Mouse (Mus musculus) embryonic facial prominence, embryonic 10.5 days (tissue): ENCODE data around the gene Slx1b. TPM values are rescaled to one million over a fixed set of nuclear protein-coding genes. Genes with fewer than 3 reads are reported as not detected.

ENCODE experiments used
- polyA plus RNA-seq: library from polyadenylated mRNA; unstranded; fragments of >200 nt; fragmentation: Nextera tagmentation; extraction: Ambion mirVana; gene quantifications from 2 replicates; pipeline ENCODE4 v1.2.1, GENCODE M21; 2016

Gene Slx1b
- polyA plus RNA-seq, 1 experiment from 2014 or later = 14.4 TPM

Other genes with a start within 250 kb of the Slx1b start
- gene Atp2a1, start 232.7 kb downstream of the Slx1b start, polyA plus RNA-seq = 1.8 and 2.5 TPM in 2 replicates
- gene Sh2b1, start 220.4 kb downstream of the Slx1b start, polyA plus RNA-seq = 53.3 and 54.0 TPM in 2 replicates
- gene Tufm, start 208.4 kb downstream of the Slx1b start, polyA plus RNA-seq = 169 and 185 TPM in 2 replicates
- gene Atxn2l, start 192.3 kb downstream of the Slx1b start, polyA plus RNA-seq = 50.4 and 54.1 TPM in 2 replicates
- gene Eif3c, start 129.4 kb downstream of the Slx1b start, polyA plus RNA-seq = 223 and 224 TPM in 2 replicates
- 0.29 and 0.41 TPM in 2 replicates for gene Apobr, start 110.8 kb downstream of the Slx1b start, polyA plus RNA-seq
- 22.9 and 27.1 TPM in 2 replicates for gene Cln3, start 110.0 kb downstream of the Slx1b start, polyA plus RNA-seq
- gene Il27, start 100.8 kb downstream of the Slx1b start, polyA plus RNA-seq = not detected in 2 replicates
- 0.92 and 1.2 TPM in 2 replicates for gene Nupr1, start 64.9 kb downstream of the Slx1b start, polyA plus RNA-seq
- gene Sgf29, start 46.5 kb downstream of the Slx1b start, polyA plus RNA-seq = 64.6 and 65.6 TPM in 2 replicates
- 0.32 and 0.40 TPM in 2 replicates for gene Sult1a1, start 19.4 kb downstream of the Slx1b start, polyA plus RNA-seq
- 186 and 206 TPM in 2 replicates for gene Bola2, start 383 bp downstream of the Slx1b start, polyA plus RNA-seq
- 35.7 and 38.5 TPM in 2 replicates for gene Coro1a, start 12.0 kb upstream of the Slx1b start, polyA plus RNA-seq
- 51.9 and 57.2 TPM in 2 replicates for gene Mapk3, start 63.8 kb upstream of the Slx1b start, polyA plus RNA-seq
- gene Gdpd3, start 70.5 kb upstream of the Slx1b start, polyA plus RNA-seq = 0.96 and 1.8 TPM in 2 replicates
- gene Ypel3, start 81.2 kb upstream of the Slx1b start, polyA plus RNA-seq = 51.1 and 64.4 TPM in 2 replicates
- 0.36 and 0.60 TPM in 2 replicates for gene Tbx6, start 85.7 kb upstream of the Slx1b start, polyA plus RNA-seq
- gene Ppp4c, start 96.7 kb upstream of the Slx1b start, polyA plus RNA-seq = 390 and 408 TPM in 2 replicates
- gene Fam57b, start 101.9 kb upstream of the Slx1b start, polyA plus RNA-seq = 0.80 and 1.2 TPM in 2 replicates
- gene 4930451I11Rik, start 135.9 kb upstream of the Slx1b start, polyA plus RNA-seq = not detected in 2 replicates
- gene Doc2a, start 151.6 kb upstream of the Slx1b start, polyA plus RNA-seq = 3.1 and 5.5 TPM in 2 replicates
- 49.3 and 57.0 TPM in 2 replicates for gene Hirip3, start 166.2 kb upstream of the Slx1b start, polyA plus RNA-seq
- 114 and 118 TPM in 2 replicates for gene Ino80e, start 166.6 kb upstream of the Slx1b start, polyA plus RNA-seq
- gene Taok2, start 188.9 kb upstream of the Slx1b start, polyA plus RNA-seq = 55.3 and 56.9 TPM in 2 replicates
- 16.7 and 21.3 TPM in 2 replicates for gene Tmem219, start 227.1 kb upstream of the Slx1b start, polyA plus RNA-seq
- gene Kctd13, start 233.1 kb upstream of the Slx1b start, polyA plus RNA-seq = 20.2 and 21.3 TPM in 2 replicates